Mouse (Mus musculus) adrenal gland, postnatal 10 days (tissue): ENCODE results near the gene Arf6. TPM values are rescaled to one million over a fixed set of nuclear protein-coding genes. Genes with fewer than 3 reads are reported as not detected.

Experiments
- DNase-seq: peaks from one replicate; pipeline ENCODE4 v3.0.0; 2021; ENCODE audit warnings: mixed read lengths
- microRNA-seq: library from miRNA; unstranded; fragments of <30 nt; microRNA quantifications from one replicate; pipeline ENCODE4 v1.2.0, GENCODE M21; 2021
- total RNA-seq, 2 experiments: library from RNA; stranded (reverse); gene quantifications; 2 replicates each; pipeline ENCODE4 v1.2.3; 2021

Arf6 gene
- total RNA-seq, 2 experiments from 2014 or later: 94.9 to 116 TPM

- no peak for DNase-seq
These were observed 41.4 kb downstream of the Arf6 start for GRCm38 (mm10) chr12:69413303-69413702.

- DNase-seq: no peak
These were observed 43.0 kb downstream of the Arf6 start for GRCm38 (mm10) chr12:69414826-69415572.

- DNase-seq: no peak
These were observed 44.8 kb downstream of the Arf6 start for GRCm38 (mm10) chr12:69416793-69417192.

- peak; percentile 42 for DNase-seq
These were observed 45.8 kb downstream of the Arf6 start for GRCm38 (mm10) chr12:69417701-69418291.

GRCm38 (mm10) chr12:69418606-69419005, 46.7 kb downstream of the Arf6 start:
- DNase-seq: no peak

- DNase-seq: no peak
These were observed 47.2 kb downstream of the Arf6 start for GRCm38 (mm10) chr12:69419017-69419605.

GRCm38 (mm10) chr12:69419606-69420005, 47.7 kb downstream of the Arf6 start:
- DNase-seq: no peak

GRCm38 (mm10) chr12:69420716-69421115, 48.8 kb downstream of the Arf6 start:
- DNase-seq: no peak

GRCm38 (mm10) chr12:69422827-69423537, 51.0 kb downstream of the Arf6 start:
- DNase-seq: peak; percentile 20

Small RNAs within 50 kb of the gene (microRNA-seq; reads per million reads assigned to microRNA genes)
- not detected for gene Gm47299
- gene Gm47305: not detected

Other genes starting within 250 kb of the Arf6 start
- 1,000 to 10,000 TPM; 1,821 to 1,838 TPM for gene Rps29, start 213.0 kb upstream of the Arf6 start, total RNA-seq
- gene Lrr1, start 203.3 kb upstream of the Arf6 start, total RNA-seq: 1 to 10 TPM; 1.9 TPM
- 100 to 1,000 TPM; 453 to 493 TPM for gene Rpl36al, start 188.1 kb upstream of the Arf6 start, total RNA-seq
- 10 to 100 TPM; 41.5 to 49.4 TPM for gene Mgat2, start 188.0 kb upstream of the Arf6 start, total RNA-seq
- 1 to 10 TPM; 5.5 to 6.0 TPM for gene Gm49383, start 175.0 kb upstream of the Arf6 start, total RNA-seq
- gene Dnaaf2, start 173.7 kb upstream of the Arf6 start, total RNA-seq: 1 to 10 TPM; 1.7 to 2.1 TPM
- 1 to 10 TPM; 3.7 to 3.9 TPM for gene Gm49384, start 167.9 kb upstream of the Arf6 start, total RNA-seq
- 1 to 10 TPM; 6.0 to 8.6 TPM for gene Pole2, start 144.0 kb upstream of the Arf6 start, total RNA-seq
- gene Klhdc1, start 131.0 kb upstream of the Arf6 start, total RNA-seq: 10 to 100 TPM in 1 of 2 experiments, 1 to 10 TPM in 1; 5.8 to 10.5 TPM
- gene Klhdc2, start 75.5 kb upstream of the Arf6 start, total RNA-seq: 10 to 100 TPM; 67.7 to 80.8 TPM
- gene Nemf, start 15.0 kb upstream of the Arf6 start, total RNA-seq: 10 to 100 TPM; 33.9 to 39.0 TPM
- under 1 TPM in 1 of 2 experiments, not detected in 1; 0.63 TPM for gene Gm9887, start 308 bp downstream of the Arf6 start, total RNA-seq
- 10 to 100 TPM; 10.7 to 10.8 TPM for gene Vcpkmt, start 210.9 kb downstream of the Arf6 start, total RNA-seq